Mouse (Mus musculus): ENCODE measurements around the gene Nt5c3. TPM values are rescaled to one million over a fixed set of nuclear protein-coding genes. Genes with fewer than 3 reads are reported as not detected.

The Nt5c3 gene
- polyA plus RNA-seq, 1 experiment from 2014 or later = 161 TPM

DNA sequence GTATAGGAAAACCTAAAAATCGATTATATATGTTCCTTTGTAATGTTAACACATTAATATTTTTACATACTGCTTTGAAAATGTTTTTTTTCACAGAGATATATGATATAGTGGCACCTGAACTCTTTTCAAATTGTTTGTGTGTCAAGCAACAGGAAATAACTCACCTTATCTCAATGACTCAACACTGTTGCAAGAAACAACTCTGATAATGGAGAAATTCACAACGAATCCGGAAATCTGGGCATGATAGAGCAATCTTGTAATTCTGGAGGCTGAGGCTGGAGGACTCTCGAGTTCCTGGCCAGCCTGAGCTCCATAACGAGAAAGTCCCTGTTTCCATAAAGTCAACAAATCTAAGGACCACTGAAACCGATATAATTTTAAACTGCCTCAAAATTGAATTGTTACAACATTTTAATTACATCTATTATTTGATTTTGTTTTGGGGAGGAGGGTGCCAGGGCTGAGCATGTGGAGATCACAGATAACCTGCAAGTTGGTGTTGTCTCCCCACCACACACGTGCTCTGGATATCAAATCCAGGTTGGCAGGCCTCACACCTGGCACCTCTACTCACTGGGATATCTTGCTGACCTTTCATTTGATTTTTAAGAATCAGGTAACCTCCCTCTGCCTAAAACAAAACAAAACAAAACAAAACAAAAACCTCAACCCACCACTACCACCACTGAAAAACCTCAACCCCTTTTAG is 4.2 kb downstream of the Nt5c3 start:
- Histone ChIP-seq H3K27me3 (replicated peaks; ENCODE audit: control insufficient read depth, insufficient read depth, low read length) (no peaks in the 10 kb centered on the region), H3K9me3 (ENCODE audit: control insufficient read depth, low read length) (no peaks in the 10 kb centered on the region), H3K27ac (ENCODE audit: low read depth, low read length) (no peak overlapping the region), H3K4me1 (ENCODE audit: control insufficient read depth, insufficient read depth, low read depth, low read length) (peaks cover under 1% of the 10 kb centered on the region; the same call in 1 of the 2 replicates), H3K4me3 (ENCODE audit: low read length) (no peak overlapping the region), H3K9ac (ENCODE audit: low read depth, low read length) (no peak overlapping the region), H3K4me2 (ENCODE audit: low read length) (no peak overlapping the region), H3K36me3 (ENCODE audit: control insufficient read depth, insufficient read depth, low read length) (no peaks in the 10 kb centered on the region)
- 91% methylated on average over 7 of the region's 7 CpGs for whole genome bisulfite sequencing
- no peak for ATAC-seq

GRCm38 (mm10) chr6:56917578-56918368 is 6.0 kb downstream of the Nt5c3 start:
- no peak overlapping the region for H3K4me3 ChIP-seq (ENCODE audit: low read length)
- no peaks in the 10 kb centered on the region for H3K9me3 ChIP-seq (ENCODE audit: control insufficient read depth, low read length)
- no peak overlapping the region for H3K9ac ChIP-seq (ENCODE audit: low read depth, low read length)
- no peak for ATAC-seq
- no peak overlapping the region for H3K4me2 ChIP-seq (ENCODE audit: low read length)
- H3K4me1 ChIP-seq (ENCODE audit: control insufficient read depth, insufficient read depth, low read depth, low read length) = no peaks in the 10 kb centered on the region; the same call in 1 of the 2 replicates
- WGBS = 84% methylated on average over 12 of the region's 12 CpGs
- no peaks in the 10 kb centered on the region for H3K36me3 ChIP-seq (ENCODE audit: control insufficient read depth, insufficient read depth, low read length)
- no peak overlapping the region for H3K27ac ChIP-seq (ENCODE audit: low read depth, low read length)
- no peaks in the 10 kb centered on the region for H3K27me3 ChIP-seq (replicated peaks; ENCODE audit: control insufficient read depth, insufficient read depth, low read length)

DNA sequence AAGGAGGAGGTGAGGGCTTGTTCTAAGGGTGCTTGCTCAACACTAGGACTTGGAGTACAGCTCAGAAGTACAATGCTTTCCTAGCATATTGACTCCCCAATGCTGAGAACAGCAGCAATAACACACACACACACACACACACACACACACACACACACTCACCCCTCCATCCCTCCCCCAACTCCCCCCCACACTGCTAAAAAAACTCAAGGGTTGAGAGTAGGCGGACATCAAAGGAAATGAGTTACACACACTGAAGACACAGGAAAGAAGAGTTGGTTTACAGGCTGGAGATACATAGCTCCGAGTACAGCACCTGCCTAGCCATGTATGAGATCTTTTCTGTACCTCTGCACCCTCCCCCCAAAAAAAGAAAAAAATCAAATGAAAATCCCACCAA is 7.5 kb downstream of the Nt5c3 start:
- Histone ChIP-seq H3K36me3 (ENCODE audit: control insufficient read depth, insufficient read depth, low read length) (no peaks in the 10 kb centered on the region), H3K4me3 (ENCODE audit: low read length) (no peak overlapping the region), H3K4me2 (ENCODE audit: low read length) (no peak overlapping the region), H3K27ac (ENCODE audit: low read depth, low read length) (no peak overlapping the region), H3K9ac (ENCODE audit: low read depth, low read length) (no peak overlapping the region), H3K27me3 (replicated peaks; ENCODE audit: control insufficient read depth, insufficient read depth, low read length) (no peaks in the 10 kb centered on the region), H3K4me1 (ENCODE audit: control insufficient read depth, insufficient read depth, low read depth, low read length) (no peaks in the 10 kb centered on the region), H3K9me3 (ENCODE audit: control insufficient read depth, low read length) (no peaks in the 10 kb centered on the region)
- 0 out of 2 replicates have a peak, but pooled peaks have one; percentile 32 for ATAC-seq
- 83% methylated on average over 2 of the region's 2 CpGs for WGBS

DNA sequence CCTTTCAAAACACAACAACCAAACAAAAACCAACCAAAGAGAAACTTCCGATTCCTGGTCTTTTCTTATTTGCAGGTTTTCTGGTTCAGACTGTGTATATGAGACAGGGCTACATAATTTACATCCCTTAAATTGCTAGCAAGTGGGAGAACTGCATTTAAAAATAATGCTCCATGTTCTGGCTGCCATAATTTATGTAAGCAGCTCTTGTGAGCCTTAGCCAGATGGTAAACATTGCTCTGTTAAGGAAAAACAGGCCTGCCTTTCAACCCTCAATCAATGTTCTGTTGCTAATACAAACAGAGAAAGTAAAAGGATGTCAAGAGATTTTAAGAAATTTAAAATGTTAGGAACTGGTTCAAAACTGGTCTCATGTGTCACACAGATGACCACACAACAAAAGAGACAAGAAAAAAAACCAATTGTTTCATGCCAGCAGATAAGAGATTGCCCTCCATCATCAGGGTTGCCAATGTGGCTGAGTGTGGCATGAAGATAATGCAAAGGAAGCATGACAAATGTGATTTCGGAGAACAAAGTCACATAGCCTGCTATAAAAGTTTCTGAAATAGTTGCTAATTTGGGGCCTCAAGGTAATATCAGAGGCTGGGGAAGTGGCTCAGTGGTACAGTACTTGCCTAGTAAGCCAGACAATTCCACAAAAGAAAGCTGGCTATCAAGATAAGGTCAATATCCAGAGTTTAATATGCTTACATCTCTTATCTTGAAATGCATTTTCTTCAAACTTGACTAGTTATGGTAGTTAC is 10.5 kb downstream of the Nt5c3 start:
- H3K4me3 ChIP-seq (ENCODE audit: low read length) = no peak overlapping the region
- WGBS = 83% methylated on average over 2 of the region's 2 CpGs
- H3K9me3 ChIP-seq (ENCODE audit: control insufficient read depth, low read length) = no peaks in the 10 kb centered on the region
- H3K27ac ChIP-seq (ENCODE audit: low read depth, low read length) = no peak overlapping the region
- no peak overlapping the region for H3K4me2 ChIP-seq (ENCODE audit: low read length)
- H3K27me3 ChIP-seq (replicated peaks; ENCODE audit: control insufficient read depth, insufficient read depth, low read length) = no peaks in the 10 kb centered on the region
- no peaks in the 10 kb centered on the region for H3K4me1 ChIP-seq (ENCODE audit: control insufficient read depth, insufficient read depth, low read depth, low read length)
- no peak overlapping the region for H3K9ac ChIP-seq (ENCODE audit: low read depth, low read length)
- ATAC-seq = no peak
- H3K36me3 ChIP-seq (ENCODE audit: control insufficient read depth, insufficient read depth, low read length) = no peaks in the 10 kb centered on the region

- 95% methylated on average over 2 of the region's 2 CpGs for WGBS
- Histone ChIP-seq H3K9me3 (ENCODE audit: control insufficient read depth, low read length) (no peaks in the 10 kb centered on the region), H3K27ac (ENCODE audit: low read depth, low read length) (no peak overlapping the region), H3K36me3 (ENCODE audit: control insufficient read depth, insufficient read depth, low read length) (no peaks in the 10 kb centered on the region), H3K4me1 (ENCODE audit: control insufficient read depth, insufficient read depth, low read depth, low read length) (no peaks in the 10 kb centered on the region), H3K4me3 (ENCODE audit: low read length) (no peak overlapping the region), H3K9ac (ENCODE audit: low read depth, low read length) (no peak overlapping the region), H3K4me2 (ENCODE audit: low read length) (no peak overlapping the region), H3K27me3 (replicated peaks; ENCODE audit: control insufficient read depth, insufficient read depth, low read length) (no peaks in the 10 kb centered on the region)
- ATAC-seq = no peak
Measured at GRCm38 (mm10) chr6:56910910-56911309, 12.8 kb downstream of the Nt5c3 start.

GRCm38 (mm10) chr6:56908912-56909311 is 14.8 kb downstream of the Nt5c3 start:
- H3K4me3 ChIP-seq (ENCODE audit: low read length) = no peak overlapping the region
- H3K4me1 ChIP-seq (ENCODE audit: control insufficient read depth, insufficient read depth, low read depth, low read length) = peaks cover 3% of the 10 kb centered on the region
- 11% methylated on average over 4 of the region's 4 CpGs for WGBS
- H3K27ac ChIP-seq (ENCODE audit: low read depth, low read length) = no peak overlapping the region
- no peaks in the 10 kb centered on the region for H3K27me3 ChIP-seq (replicated peaks; ENCODE audit: control insufficient read depth, insufficient read depth, low read length)
- no peak overlapping the region for H3K9ac ChIP-seq (ENCODE audit: low read depth, low read length)
- H3K4me2 ChIP-seq (ENCODE audit: low read length) = no peak overlapping the region
- no peaks in the 10 kb centered on the region for H3K9me3 ChIP-seq (ENCODE audit: control insufficient read depth, low read length)
- ATAC-seq = peak; percentile 68; the same call in 1 of the 2 replicates
- no peaks in the 10 kb centered on the region for H3K36me3 ChIP-seq (ENCODE audit: control insufficient read depth, insufficient read depth, low read length)

DNA sequence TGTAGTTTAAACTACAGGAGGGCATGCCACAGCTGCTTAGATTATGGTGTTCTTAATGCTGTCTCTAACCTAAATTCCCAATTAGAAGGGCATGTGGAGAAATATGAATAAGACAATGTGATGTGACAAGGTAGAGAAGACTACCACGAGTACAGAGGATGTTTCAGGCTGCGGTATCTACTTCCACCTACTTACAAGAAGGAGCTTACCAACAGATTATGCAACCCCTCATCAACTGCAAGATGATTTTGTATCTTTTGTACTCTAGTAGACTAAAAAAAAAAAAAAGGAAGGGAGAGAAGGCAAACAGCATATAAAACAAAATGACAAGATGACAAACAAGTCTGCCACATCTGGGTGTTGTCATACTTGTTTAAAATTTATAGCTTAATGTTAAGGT is 15.3 kb downstream of the Nt5c3 start:
- Histone ChIP-seq H3K4me3 (ENCODE audit: low read length) (no peak overlapping the region), H3K4me1 (ENCODE audit: control insufficient read depth, insufficient read depth, low read depth, low read length) (peaks cover 7% of the 10 kb centered on the region), H3K36me3 (ENCODE audit: control insufficient read depth, insufficient read depth, low read length) (no peaks in the 10 kb centered on the region), H3K4me2 (ENCODE audit: low read length) (no peak overlapping the region), H3K27me3 (replicated peaks; ENCODE audit: control insufficient read depth, insufficient read depth, low read length) (no peaks in the 10 kb centered on the region), H3K9ac (ENCODE audit: low read depth, low read length) (no peak overlapping the region), H3K9me3 (ENCODE audit: control insufficient read depth, low read length) (no peaks in the 10 kb centered on the region), H3K27ac (ENCODE audit: low read depth, low read length) (no peak overlapping the region)
- no peak for ATAC-seq
- 83% methylated on average over 2 of the region's 2 CpGs for WGBS

DNA sequence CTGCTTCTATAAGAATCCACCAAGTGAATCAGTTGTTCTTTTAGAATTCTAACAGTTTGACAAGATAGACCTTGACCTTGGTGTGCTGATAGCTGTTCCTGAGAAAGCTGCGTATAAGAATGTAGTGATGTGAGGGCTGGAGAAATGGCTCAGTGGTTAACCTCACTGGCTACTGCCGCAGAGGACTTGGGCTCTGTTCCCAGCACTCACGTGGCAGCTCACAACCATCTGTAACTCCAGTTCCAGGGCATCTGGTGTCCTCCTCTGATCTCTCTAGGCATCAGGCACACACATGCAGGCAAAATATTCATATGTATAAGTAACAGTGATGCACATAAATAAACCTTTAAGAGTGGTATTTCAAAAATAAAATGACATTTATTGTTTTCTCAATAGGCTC is 15.8 kb downstream of the Nt5c3 start:
- Histone ChIP-seq H3K27ac (ENCODE audit: low read depth, low read length) (no peak overlapping the region), H3K27me3 (replicated peaks; ENCODE audit: control insufficient read depth, insufficient read depth, low read length) (no peaks in the 10 kb centered on the region), H3K4me2 (ENCODE audit: low read length) (no peak overlapping the region), H3K4me3 (ENCODE audit: low read length) (no peak overlapping the region), H3K4me1 (ENCODE audit: control insufficient read depth, insufficient read depth, low read depth, low read length) (peaks cover 7% of the 10 kb centered on the region), H3K9ac (ENCODE audit: low read depth, low read length) (no peak overlapping the region), H3K9me3 (ENCODE audit: control insufficient read depth, low read length) (no peaks in the 10 kb centered on the region), H3K36me3 (ENCODE audit: control insufficient read depth, insufficient read depth, low read length) (no peaks in the 10 kb centered on the region)
- no peak for ATAC-seq
- WGBS = 91% methylated on average over 3 of the region's 3 CpGs

Data from hindbrain, embryonic 16.5 days (tissue).